Mouse (Mus musculus) urinary bladder, postnatal 14 days (tissue): Measurements from ENCODE around the gene Cotl1.
"Not testable (repeated sequence)": the region's sequence is repeated elsewhere in the genome, so short reads cannot be mapped to it uniquely, and the experiment has no call there.

Experiments
- DNase-seq: peaks from one replicate; pipeline ENCODE4 v3.0.0; 2021; ENCODE audit warnings: low spot score

The Cotl1 gene

DNA sequence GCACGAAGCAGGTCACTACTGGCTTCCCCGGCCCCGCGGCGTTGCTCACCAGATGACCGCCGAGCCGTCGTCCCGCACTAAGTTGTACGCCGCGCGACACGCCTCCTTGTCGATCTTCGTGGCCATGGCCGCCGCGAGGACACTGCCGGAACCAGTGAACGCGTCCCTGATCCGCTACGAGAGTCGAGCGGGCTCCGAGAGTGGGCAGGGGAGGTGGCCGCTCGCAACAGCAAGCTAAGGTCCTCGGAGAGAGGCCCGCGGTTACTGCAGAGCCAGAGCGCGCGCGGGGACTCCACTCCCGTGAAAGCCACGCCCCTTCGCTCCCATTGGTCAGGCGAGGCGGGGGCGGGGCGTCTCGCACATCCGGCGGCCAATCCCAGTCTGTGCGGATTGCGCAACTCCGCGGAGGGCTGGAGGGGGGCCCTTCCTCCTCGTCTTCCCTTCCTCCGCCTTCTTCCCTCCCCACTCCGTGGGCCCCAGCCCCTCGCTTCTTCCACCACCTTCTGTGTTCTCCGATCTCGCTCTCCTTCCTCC, at the start of gene Cotl1:
TSS of gene Cotl1 (minus strand) at position 270 of the 534 bp plus-strand sequence.
- DNase-seq = peak; percentile 98

DNA sequence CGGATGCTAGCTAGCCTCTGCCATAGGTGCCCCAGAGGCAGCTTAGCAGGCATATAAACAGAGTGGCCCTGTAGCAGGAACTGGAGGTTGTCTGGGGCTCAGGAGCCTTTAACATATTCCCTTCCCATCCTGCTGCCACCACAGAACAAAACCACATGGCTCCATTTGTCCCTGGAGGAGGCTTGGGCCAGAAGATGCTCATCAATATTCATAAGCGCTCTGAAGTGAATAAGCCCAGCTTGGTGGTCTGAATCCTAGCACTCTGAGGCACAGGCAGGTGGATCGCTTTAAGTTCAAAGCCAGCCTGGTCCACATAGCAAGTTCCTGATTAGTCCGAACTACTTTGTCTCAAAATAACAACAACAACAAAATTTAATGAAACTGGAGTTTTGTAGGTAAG, 47.7 kb upstream of the Cotl1 start:
- no peak for DNase-seq

DNA sequence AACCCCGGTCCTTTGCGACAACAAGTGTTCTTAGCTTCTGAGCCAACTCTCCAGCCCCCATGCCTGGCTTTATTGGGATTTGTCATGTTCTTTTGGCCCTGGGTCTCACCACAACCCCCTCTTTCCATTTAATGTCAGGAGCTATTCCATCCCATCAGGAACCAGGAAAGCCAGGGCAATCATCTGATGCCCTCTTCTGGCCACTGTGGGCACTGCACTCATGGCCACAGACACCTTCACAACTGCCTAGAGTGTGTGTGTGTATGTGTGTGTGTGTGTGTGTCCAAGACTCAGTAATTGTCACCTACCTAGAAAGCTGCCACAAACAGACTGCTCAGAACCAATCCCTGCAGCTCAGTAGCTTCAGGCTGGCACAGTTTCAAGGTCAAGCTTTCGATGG, 46.8 kb upstream of the Cotl1 start:
- peak; percentile 33 for DNase-seq

DNA sequence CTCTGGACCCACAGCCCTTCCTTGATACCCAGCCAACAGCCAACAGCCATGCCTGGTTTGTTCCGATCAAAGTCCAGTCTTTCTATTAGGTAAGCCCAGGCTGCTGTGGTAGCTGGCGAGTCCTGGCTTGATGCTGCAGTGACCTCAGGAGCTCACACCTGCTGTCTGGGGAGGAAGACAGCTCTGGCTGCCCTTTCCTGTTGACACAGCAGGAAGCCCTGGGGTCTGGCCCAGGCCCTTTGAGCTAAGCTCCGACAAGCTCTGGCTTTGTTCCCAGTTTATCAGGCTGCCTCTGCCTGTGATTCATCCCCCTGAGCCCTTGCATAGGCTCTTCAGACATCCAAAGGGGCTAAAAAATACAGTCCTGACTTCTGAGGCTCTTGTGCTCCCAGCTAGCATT, 45.3 kb upstream of the Cotl1 start:
- DNase-seq = peak; percentile 70

DNA sequence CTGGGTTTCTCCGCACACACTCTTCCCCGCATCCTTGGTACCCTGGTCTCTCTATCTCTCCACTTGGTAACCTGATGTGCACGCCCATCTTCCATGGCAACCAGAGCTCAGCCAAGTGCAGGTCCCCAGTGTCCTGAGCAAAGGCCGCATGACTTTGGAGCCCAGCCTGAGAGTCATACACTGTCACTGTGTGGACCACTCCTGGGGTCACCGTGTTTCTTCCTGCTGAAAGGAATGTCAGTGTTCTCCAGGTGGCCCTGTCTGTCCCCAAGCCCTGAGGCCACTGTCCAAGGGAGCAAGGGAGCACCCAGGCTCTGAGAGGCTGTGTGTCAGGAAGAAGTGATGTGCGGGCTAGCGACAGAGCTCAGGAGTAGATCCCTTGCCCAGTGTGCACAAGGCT, 42.9 kb upstream of the Cotl1 start:
- DNase-seq = no peak

GRCm38 (mm10) chr8:119881917-119882316, 41.6 kb upstream of the Cotl1 start:
- DNase-seq = no peak

GRCm38 (mm10) chr8:119881301-119881700, 41.0 kb upstream of the Cotl1 start:
- DNase-seq = no peak

- no peak for DNase-seq
Observed at GRCm38 (mm10) chr8:119873181-119873580, 32.8 kb upstream of the Cotl1 start.

GRCm38 (mm10) chr8:119869616-119870015, 29.3 kb upstream of the Cotl1 start:
- no peak for DNase-seq

DNA sequence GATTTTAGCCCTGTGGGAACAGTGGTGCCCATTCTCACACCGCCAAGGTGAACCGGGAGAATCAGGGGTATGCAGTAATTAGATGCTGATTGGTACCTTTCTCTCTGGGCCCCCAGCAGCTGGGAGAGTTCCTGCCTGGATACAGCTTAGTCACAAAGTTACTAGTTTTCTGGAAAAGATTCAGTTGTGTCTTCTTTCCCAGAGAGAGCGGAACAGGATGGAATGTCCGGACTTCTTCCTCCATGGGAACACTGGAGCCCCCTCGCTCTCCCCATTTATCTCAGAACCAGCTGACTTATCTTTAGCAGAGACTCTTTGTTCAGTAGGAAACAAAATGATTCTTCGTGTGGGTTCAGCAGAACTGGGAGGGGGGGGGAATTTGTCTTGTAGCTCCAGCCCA, 22.4 kb upstream of the Cotl1 start:
- no peak for DNase-seq

GRCm38 (mm10) chr8:119862390-119862734, 22.0 kb upstream of the Cotl1 start:
- DNase-seq = no peak

GRCm38 (mm10) chr8:119861706-119862389, 21.5 kb upstream of the Cotl1 start, which contains the start of gene Klhl36:
Klhl36 (plus strand) TSS chr8:119862266.
- DNase-seq = peak; percentile 98

DNA sequence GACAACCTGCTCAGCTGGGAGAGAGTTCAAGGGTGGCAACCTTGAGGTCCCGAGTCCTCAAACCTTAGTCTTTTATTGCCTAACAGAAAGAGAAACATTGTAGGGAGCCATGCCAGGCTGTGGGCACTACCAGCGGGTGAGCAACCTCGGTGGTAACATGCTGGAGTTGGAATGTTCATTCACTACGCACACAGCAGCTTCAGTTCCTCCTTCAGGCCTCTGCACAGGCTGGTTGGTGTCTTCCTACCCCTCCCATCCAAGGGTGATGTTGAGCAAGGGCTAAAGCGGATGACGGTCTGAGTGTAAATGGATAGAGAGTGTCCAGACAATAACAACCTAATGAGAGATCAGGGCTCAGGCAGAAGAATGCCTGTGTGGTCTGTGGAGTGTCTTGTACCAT, 17.4 kb upstream of the Cotl1 start:
- no peak for DNase-seq

- peak; percentile 11 for DNase-seq
Observed at GRCm38 (mm10) chr8:119855656-119856055, 15.3 kb upstream of the Cotl1 start.

DNA sequence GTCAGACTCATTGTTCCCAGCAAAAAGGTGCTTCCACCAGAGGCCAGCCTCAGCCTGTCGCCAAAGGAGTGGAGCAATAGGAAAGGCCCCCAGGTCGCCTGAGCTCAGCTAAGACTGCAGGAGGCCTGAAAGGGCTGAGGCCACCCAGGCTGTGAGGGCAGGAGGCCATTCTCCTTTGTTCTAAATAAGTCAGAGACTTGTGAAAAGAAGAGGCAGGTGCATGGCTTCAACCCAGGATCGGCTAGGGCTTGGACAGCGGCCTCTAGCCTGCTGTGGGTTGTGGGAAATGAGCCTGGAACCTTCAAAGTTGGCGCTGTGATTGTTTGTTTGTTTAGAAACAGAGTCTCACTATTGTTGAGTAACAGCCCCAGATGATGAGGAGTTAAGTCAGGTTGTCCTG, 13.7 kb upstream of the Cotl1 start:
- no peak for DNase-seq

GRCm38 (mm10) chr8:119853521-119853920, 13.2 kb upstream of the Cotl1 start:
- no peak for DNase-seq

GRCm38 (mm10) chr8:119847232-119847922, 7.0 kb upstream of the Cotl1 start:
- DNase-seq = no peak

GRCm38 (mm10) chr8:119845741-119846140, 5.4 kb upstream of the Cotl1 start:
- DNase-seq = not testable (repeated sequence)

DNA sequence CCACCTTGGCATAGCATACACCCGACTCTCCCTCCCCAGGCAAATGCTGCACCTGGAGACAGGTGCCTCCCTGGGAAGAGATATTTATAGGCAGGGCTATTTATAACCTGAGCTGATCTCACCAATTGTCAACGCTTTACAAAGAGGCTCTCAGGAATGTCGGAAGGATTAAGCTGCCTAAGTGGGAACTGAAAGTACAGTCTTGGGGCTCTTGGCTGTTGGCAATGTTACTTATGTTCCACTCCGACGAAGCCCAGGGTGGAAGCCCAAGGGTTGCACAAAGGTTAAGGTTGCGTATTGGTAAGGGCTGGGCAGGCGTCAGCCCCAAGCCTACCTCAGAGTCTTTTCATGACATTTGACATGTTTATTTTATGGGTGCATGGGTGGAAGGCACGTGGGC, 4.2 kb upstream of the Cotl1 start:
- DNase-seq = no peak

- DNase-seq = peak; percentile 85
Observed at GRCm38 (mm10) chr8:119843444-119843843, 3.1 kb upstream of the Cotl1 start.

- no peak for DNase-seq
Observed at GRCm38 (mm10) chr8:119840905-119841411, 614 bp upstream of the Cotl1 start.

DNA sequence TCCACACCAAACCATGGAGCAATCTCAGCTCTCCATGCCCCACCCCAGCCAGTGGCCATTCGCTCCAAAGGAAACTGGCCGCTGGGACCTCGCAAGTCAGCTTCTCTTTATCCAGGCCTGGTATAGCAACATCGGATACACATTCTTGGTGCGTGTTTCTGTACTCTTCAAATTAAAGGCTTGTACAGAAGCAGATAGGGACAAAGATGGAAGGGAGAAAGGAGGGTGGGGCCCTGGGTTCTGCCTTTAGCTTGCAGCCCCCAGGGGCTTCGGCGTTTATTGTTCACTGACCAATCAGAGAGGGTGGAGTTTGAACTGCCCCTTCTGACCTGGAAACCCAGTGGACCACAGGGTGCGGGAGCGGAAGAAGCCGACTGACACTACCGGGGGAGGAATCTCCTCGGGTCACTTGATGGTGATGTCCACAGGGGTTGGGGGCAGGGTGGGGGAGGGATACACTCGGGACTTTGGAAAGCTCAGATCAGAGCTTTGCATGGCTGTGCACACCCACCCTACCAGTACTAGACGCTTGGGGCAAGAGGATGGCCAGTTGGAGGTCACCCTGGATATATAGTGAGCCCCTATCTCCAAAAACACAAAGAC, 824 bp downstream of the Cotl1 start:
- DNase-seq = no peak

GRCm38 (mm10) chr8:119838983-119839340, 1.4 kb downstream of the Cotl1 start:
- DNase-seq = no peak
